Mouse (Mus musculus) left cerebral cortex, adult 8-10 months (tissue): Measurements from ENCODE around the gene Frat2. TPM values are rescaled to one million over a fixed set of nuclear protein-coding genes. Genes with fewer than 3 reads are reported as not detected.

ENCODE experiments used
- DNase-seq, 2 experiments: peaks; one replicate each; pipeline ENCODE4 v3.0.0; 2022; ENCODE audit warnings: low spot score in 2 of 2
- total RNA-seq, 4 experiments: library from RNA; stranded (reverse); gene quantifications; 2 replicates each; pipeline ENCODE4 v1.2.4; 2022

The Frat2 gene
- total RNA-seq, 4 experiments from 2014 or later: 5.9 to 8.2 (median 6.5) TPM

DNA sequence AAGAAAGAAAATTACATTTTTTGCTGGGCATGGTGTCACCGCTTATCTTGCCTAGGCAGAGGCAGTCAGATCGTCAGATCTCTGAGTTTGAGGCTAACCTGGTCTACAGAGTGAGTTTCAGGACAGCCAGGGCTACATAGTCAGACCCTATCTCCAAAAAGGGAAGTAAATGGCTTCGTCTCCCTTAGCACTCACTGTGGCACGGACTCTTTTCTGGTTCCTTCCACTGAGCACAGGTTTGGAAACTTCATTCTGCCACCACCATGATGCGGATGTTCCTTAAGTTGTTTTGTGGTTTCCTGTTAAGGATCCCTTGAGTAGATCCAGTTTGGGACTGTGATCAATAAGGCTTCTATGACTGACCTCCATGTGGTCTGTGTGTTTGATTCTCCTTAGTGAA lies 23.0 kb downstream of the Frat2 start:
- DNase-seq: no peak

DNA sequence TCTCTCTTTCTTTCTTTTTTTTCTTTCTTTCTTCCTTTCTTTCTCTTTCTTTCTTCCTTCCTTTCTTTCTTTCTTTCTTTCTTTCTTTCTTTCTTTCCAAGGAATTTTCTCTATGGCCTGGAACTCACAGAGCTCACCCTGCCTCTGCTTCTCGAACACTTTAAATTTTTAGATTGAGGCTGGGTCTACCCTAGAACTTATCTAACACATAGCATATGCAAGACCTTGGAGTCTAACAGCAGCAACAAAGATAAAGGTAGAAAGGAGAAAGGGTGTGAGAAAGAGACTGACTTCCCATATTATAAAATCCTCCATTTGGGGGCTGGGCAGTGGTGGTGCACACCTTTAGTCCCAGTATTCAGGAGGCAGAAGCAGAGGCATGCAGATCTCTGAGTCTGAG lies 25.3 kb downstream of the Frat2 start:
- no peak for DNase-seq

DNA sequence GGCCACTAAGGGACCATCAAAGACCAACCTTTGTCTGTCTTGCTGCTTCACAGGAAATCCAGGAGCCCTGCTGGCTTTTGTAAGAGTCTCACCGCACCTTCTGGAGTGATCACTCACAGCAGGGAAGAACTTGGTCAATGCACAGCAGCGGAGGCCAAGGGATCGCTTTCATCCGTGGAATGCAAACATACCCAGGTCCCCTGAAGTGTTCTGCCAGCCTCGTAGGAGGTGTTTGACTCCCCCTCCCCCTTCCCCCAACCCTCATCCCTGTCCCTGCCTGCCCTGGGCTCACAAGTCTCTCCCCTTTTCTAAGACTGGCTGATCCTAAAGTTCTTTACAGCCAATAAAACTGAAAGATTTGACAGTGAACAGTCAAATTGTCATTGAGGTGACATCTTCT lies 26.5 kb downstream of the Frat2 start:
- no peak for DNase-seq

DNA sequence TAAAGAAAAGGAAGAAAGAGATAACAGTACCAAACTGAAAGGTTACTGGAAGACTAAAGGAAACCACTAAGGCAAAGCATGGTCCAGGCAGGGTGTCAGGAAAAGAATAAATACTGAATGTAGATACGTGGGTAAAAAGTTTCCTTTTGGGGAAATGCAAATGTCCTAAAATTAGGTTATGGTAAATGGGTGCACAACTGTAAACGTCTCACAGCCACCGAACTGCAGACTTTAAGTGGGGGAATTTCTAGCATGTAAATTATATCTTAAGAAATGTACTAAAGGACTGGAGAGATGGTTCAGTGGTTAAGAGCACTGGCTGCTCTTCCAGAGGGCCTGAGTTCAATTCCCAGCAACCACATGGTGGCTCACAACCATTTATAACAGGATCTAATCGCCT lies 29.2 kb downstream of the Frat2 start:
- no peak for DNase-seq

DNA sequence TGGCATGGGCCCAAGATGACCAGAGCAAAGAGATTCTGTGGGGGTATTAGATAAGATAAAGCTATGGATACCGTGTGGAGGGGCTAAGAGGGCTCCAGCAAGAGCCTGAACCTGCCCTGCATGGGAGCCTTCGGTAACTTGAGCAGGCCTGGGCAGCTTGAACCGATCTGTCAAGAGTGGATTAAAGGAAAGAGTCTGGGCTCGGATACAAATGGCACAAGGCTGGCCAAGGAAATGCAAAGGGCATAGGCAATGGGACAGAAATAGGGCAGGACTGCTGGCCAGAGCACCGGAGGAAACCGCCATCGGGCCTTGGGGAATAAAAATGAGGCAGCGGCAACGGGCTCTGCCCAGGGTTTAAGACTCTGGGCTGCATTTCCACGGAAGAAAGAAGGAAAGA lies 30.6 kb downstream of the Frat2 start:
- no peak for DNase-seq

DNA sequence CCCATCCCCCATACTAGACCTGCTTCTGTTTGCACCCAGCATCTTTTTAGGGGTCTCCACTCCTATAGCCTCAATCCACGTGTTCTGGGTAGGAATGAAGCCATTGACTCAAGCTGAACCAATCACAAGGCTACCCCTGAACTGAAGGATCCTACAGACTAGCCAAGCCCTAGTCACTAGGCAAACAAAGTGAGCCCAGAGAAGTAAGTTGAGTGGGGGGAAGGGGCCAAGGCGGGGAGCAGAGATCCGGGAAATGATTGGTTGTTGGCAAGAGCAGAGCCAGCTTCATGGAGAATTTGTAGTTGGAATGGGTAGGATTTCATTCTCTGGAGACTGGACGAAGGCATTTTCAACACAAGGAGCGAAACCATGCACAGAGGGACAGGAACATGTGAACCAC lies 31.0 kb downstream of the Frat2 start:
- DNase-seq: no peak

DNA sequence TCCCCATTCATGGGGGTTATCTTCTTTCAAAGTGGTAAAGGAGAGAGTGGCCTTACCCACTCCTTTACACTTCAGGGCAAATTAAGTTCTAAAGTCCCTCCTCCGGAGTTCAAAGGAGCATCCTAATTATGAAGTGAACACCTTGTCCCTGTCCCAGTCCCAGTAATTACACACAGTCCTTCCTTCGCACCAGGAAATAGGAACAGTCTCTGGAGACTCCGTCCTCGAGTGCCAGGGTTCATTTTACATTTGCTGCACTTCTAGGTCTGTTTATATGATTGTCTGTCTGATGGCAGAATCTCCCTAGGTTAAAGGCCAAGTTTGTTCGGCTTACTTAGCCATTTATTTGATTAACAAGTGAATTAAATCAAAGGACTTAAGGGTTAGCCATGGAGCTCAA lies 31.5 kb downstream of the Frat2 start:
- no peak for DNase-seq

DNA sequence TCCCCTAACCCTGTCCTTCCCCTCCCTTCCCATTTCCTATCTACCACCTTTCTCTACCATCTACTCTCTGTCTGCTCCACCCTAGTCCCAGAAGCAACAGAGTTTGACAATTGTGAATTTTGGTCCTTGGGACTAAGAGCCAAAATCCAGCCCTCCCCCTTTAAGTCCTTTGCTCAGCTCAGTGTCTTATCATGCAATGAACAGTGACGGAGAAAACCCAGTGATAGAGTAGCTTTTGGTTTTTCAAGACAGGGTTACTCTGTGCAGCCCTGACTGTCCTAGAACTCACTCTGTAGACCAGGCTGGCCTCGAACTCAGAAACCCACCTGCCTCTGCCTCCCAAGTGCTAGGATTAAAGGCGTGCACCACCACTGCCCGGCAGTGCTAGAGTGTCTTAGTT lies 34.6 kb downstream of the Frat2 start:
- no peak for DNase-seq

DNA sequence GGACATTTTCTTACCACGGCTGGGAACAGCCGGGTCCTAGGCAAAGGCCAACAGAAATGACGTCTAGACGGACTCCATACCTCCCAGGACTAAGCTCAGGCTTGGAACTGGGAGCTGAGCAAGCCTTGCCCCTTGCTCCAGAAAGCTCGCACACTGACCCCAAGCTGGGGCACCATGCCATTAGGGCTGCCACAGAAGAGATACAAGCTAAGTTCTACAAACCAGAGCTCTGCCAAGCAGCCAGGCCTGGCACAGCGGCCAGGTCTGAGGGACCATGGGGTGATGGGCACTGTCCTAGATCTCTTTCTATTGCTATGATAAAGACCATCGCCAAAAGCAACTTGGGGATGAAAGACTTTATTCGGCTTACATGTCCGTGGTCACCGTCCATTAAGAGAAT lies 35.4 kb downstream of the Frat2 start:
- no peak for DNase-seq

DNA sequence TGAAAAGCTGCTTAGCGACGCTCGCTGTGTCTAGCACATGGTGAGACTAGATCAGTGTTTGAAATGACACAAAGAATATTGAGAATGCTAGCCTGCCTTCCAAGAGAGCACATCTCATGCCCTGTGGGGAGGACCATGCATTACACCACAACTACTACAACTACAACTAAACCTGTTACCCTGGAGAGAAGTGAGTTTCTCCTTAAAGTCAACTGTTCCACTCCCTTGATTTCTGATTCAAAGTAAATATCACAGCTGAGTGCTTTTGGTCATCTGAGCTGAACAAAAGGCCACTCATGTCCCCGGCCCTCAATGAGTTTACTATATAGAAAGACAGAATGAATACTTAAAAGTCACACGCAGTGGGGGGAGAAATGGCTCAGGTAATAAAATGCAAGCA lies 37.9 kb downstream of the Frat2 start:
- DNase-seq: no peak

DNA sequence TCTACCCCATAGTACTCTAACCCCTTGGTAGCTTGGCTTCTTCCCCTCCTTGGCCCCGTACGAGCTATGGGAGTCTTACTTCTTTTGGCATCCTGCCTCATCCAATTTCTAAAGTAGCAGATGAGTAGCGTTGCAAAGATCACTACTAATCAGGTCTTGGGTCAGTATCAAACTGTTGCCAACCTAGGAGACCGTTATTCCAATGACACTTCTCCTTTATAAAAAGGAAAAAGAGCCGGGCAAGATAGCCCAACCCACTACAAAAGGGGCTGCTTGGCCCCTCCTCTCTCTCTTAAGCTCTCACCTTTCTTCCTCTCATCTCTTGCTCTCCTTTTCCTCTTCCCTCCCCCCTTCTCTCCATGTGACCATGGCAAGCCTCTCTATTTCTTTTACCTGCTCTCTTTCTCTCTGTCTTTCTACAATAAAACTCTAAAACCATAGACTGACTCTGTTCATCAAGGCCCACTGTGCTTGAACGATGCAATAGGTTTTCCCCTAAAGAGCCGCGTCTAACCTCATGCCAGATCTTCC lies 39.8 kb downstream of the Frat2 start:
- no peak for DNase-seq

DNA sequence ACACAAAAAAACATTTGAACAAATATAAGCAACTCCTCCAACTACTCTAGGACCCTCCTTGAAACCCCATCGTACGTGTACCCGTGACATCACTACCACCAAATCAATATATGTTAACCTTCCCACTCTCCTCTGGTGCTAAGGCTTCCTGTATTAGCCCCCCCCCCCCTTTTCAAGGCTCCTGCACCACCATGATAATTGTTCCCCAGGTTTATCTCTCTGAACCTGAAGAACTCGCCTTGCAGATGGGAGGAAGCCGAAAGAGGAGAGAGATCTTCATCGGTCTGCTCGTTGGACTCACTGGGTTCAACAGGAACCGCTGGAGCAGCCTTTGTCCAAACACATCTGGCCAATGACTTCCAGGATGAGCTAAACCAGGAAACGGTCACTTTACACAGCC lies 40.4 kb downstream of the Frat2 start:
- DNase-seq: no peak

DNA sequence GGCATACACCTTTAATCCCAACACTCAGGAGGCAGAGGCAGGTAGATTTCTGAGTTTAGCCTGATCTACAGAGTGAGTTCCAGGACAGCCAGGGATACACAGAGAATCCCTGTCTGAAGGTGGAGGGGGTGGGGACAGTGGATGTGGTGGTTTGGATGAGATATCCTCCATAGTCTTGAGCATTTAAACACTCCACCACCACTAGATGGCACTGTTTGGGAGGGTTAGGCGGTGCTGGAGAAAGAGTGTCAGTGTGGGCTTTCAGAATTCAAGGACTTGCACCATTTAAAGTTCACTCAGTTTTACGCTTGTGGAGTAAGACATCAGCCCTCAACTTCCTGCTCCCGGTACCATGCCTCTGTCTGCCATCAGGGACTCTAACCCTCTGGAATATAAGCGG lies 42.1 kb downstream of the Frat2 start:
- no peak for DNase-seq

DNA sequence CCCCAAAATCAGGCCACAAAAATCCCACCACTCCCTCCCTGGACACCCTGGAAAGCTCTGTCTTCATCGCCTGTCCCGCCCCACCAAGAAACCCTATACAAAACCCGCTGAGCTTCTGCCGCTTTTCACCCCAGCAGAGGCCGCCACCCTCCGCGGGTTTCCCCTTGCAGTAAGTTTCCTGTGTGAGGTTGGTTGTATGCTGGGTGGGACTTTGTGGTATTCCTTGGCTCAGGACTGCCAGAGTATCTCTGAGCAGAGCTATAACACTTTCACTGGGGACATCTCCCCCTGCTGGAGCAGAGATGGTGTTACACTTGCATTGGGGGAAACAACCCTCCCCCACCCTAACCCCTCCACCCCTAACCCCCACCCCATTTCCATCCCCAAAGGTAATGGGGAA lies 44.6 kb downstream of the Frat2 start:
- DNase-seq: no peak

DNA sequence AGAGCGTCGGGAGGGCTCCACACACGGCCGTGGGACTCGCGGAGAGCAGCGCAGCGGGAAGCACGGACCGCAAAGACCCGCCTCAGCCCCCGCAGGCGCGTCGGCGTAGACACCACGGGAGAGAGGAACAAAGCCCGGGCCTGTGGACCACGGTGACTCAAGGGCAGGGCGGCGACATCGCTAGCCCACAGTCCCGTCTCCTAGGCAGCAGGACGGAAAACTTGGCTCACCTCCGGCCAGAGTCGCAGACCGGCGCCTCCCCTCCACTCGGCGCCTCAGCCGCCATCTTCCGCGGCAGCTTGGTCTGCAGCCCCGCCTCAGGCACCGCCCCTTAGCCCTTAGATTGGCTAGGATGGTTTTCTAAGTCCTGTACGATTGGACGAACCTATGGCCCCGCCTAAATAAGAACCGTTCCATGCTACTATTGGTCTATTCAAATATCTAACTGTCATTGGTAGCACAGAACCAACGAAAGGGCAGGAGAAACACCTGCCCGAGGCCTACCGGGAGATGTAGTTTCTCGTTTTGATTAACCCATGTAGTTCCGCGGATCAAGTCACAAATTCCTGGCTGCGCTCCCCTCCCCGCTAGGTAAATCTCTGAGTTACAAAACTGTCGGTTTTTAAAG lies 46.1 kb downstream of the Frat2 start, which contains the start of gene Arhgap19:
Gene Arhgap19 (minus strand): TSS at position 306 of the 628 bp plus-strand sequence.
- peak; percentile 72 to 94 for DNase-seq

DNA sequence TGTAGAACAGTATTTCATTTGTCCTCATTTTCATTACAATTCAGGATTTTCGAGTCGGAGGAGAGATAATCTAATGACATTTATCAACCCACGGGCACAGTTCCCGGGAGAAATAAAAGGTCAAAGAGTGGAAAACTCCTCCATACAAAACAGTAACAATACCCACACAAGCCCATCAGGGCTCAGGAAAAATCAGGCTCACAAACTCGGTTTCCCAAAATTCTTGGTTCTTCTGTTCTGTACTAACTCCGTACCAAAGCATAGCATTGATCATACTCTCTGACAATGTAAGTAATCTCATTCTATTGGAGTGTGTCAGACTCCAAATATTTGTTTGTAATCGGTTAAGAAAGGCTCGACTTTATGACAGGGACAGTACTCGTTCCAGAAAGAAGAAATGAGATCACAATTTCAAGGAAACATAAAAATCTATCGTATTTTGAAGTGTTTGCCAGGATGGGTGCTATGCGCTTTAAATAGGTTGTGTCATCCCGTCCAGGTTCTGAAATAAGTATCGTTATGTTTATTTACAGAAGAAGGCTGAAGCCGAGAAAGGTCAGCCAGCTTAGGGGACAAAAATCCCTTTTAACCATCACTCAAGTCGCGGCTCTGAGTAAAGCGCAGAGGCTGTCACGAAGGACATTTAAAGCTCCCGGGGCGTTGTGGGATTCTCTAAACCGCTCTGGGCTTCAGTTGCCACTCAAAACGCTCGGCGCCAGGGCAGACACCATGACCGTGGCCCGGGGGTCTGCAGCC lies 46.8 kb downstream of the Frat2 start:
- DNase-seq: no peak

DNA sequence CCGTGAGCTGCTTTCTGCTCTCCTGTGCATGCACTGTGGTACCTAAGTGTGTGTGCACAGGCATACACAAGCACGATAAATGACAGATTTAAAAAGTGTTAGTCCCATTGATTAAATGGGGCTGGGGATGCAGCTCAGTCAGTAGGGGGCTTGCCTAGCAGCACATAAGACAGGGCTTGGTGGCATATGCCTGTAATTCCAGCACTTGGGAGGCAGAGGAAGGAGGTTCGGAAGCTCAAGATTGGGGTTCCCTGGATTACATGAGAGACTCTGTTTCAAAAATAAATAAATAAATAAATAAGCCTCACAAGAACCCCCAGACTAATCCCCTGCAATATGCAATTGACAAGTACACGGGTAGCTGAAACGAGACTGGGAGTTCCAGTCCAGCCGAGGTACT lies 47.5 kb downstream of the Frat2 start:
- no peak for DNase-seq

DNA sequence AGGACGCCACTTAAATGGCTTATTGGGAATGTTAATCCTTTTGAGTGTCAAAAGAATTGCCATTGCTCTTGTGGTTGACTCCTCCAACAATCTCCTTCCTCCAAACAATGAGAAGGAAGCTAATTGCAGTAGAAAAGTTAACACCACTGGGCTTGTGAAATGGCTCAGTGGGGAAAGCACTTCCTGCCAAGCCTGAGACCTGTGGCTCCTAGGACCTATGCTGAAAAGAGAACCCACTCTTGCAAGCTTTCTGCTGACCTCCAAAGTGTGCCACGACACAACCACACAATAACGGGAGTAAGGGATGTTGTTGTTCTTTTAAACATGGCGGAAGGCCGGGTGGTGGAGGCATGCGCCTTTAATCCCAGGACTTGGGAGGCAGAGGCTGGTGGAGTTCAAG lies 50.4 kb downstream of the Frat2 start:
- no peak for DNase-seq

DNA sequence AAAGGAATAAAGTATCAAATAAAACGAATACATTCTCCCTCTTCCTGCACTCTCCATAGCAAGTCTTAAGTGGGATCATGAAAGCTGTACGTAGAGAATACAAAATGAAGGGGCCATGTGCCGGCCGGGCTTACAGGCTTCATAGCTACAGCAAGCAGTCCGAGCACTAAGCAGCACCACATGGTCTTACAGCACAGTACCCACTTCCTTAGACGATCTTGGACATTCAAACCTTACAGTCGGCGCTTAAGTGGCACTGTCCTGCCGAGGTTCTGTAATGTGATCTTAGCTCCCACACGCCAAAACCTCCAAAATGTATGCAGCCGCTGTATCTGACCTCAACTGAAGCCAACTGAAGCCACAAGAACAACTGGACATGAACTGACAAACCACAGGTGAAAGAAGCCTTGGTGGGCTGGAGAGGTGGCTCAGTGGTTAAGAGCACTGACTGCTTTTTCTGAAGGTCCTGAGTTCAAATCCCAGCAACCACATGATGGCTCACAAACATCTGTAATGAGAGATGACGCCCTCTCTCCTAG lies 51.1 kb downstream of the Frat2 start:
- no peak for DNase-seq

DNA sequence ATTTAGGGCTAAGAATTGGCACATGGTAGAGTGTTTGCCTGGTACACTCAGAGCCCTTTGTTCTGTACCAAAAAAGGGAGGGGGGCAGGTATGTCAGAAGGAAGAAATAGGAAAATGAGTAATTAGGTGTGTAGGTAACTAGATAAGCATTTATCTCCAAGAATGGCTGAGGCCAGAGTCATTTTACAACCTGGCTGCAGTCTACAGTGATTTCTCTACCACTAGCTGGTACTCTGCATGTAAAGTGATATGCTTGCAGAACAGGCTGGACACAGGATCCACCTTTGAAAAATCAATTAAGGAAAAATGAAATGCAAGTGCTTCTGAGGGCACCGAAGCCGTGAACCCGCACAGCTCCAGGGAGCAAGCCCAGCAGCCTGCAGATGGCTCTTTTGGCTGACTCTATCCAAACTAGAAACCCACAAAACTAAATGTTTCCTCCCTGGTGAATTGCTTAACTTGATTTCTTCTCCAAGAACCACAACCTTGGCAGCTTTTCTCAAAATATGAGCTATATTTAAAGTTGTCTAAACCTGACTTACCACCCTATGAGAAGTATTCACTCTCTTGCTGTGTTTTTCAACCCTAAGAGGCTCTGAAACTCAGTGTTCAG lies 51.7 kb downstream of the Frat2 start:
- DNase-seq: no peak
